Mouse (Mus musculus): ENCODE data around the gene Pf4.
"Not testable (repeated sequence)": the region's sequence is repeated elsewhere in the genome, so short reads cannot be mapped to it uniquely, and the experiment has no call there.

Gene Pf4

GRCm38 (mm10) chr5:90789306-90790073, 17.3 kb downstream of the Pf4 start:
- no peak for DNase-seq

GRCm38 (mm10) chr5:90790074-90790502, 17.9 kb downstream of the Pf4 start:
- no peak for DNase-seq

DNA sequence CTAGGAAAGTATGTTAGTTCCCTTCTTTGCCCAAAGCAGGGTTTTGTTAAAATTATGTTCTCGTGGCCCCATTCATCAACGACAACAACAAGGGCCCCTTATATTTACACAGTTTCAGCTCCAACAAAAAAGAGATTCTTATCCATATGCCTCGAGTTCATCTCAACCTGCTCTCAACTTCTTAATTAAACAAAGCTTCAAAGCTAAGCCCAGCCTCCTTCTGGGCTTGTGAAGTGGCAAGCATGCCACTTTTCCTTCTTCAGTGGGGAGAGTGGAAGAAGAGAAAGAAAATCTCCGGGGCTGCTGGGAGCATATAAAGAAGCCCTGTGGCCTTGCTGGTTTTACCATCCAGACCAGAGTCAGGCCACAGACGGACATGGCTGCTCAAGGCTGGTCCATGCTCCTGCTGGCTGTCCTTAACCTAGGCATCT, 22.0 kb downstream of the Pf4 start, which contains the start of gene Cxcl15:
Gene Cxcl15 (plus strand): TSS at position 340 of the 431 bp plus-strand sequence.
- DNase-seq, result no peak

DNA sequence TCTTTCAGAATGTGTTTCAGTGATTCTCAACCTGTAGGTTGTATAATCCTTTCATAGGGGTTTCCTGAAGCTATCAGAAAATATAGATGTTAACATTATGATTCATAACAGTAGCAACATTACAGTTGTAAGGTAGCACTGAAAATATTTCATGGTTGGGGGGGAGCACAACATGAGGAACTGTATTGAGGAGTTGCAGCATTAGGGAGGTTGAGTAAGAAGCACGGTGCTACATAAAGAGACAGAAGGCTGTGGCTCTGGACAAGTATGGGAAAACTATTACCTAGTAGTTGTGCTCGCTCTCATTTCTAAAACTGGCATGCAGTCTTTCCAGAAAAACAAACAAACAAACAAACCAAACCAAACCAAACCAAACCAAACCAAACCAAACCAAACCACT, 23.2 kb downstream of the Pf4 start:
- DNase-seq, result not testable (repeated sequence)

- DNase-seq, result no peak
Observed at GRCm38 (mm10) chr5:90804574-90804973, 32.3 kb downstream of the Pf4 start.

GRCm38 (mm10) chr5:90806050-90806449, 33.8 kb downstream of the Pf4 start:
- DNase-seq, result no peak

- no peak for DNase-seq
Observed at GRCm38 (mm10) chr5:90807176-90807950, 35.1 kb downstream of the Pf4 start.

- no peak for DNase-seq
Observed at GRCm38 (mm10) chr5:90819756-90820155, 47.5 kb downstream of the Pf4 start.

All from cerebellum, adult 11-12 months (tissue).